Mouse (Mus musculus) hindbrain, embryonic 13.5 days (tissue): ENCODE results near the gene Tmem170. TPM values are rescaled to one million over a fixed set of nuclear protein-coding genes. Genes with fewer than 3 reads are reported as not detected.
A peak's percentile ranks its signal among the peaks of the same experiment; 100 is the strongest.
"Not testable (repeated sequence)": the region's sequence is repeated elsewhere in the genome, so short reads cannot be mapped to it uniquely, and the experiment has no call there.

Experiments
- ATAC-seq: fragments of 200-750 bp; cut with Nextera tagmentation; 2 replicates; pipeline ENCODE4 v1.8.0; 2017; ENCODE audit warnings: moderate TSS enrichment; ENCODE audit not compliant: low FRiP score
- H3K27ac ChIP-seq: fragments of 300-500 bp; sonication (generic); 2 replicates; pipeline ENCODE4 v1.5.1; 2015; ENCODE audit warnings: inconsistent platforms, mild to moderate bottlenecking, moderate library complexity
- H3K27me3 ChIP-seq: fragments of 300-500 bp; sonication (generic); 2 replicates; pipeline ENCODE4 v1.6.1; 2015; ENCODE audit warnings: mild to moderate bottlenecking, inconsistent platforms
- H3K36me3 ChIP-seq: fragments of 300-500 bp; sonication (generic); 2 replicates; pipeline ENCODE4 v1.6.1; 2015; ENCODE audit warnings: mild to moderate bottlenecking, inconsistent platforms
- H3K4me1 ChIP-seq: fragments of 300-500 bp; sonication (generic); replicated peaks from 2 replicates; pipeline ENCODE4 v1.6.1; 2015; ENCODE audit warnings: inconsistent platforms
- H3K4me2 ChIP-seq: fragments of 300-500 bp; sonication (generic); 2 replicates; pipeline ENCODE4 v1.6.1; 2015; ENCODE audit warnings: inconsistent platforms, mild to moderate bottlenecking, moderate library complexity
- H3K4me3 ChIP-seq: fragments of 300-500 bp; sonication (generic); 2 replicates; pipeline ENCODE4 v1.5.1; 2015; ENCODE audit warnings: mild to moderate bottlenecking, inconsistent platforms
- H3K9ac ChIP-seq: fragments of 300-500 bp; sonication (generic); 2 replicates; pipeline ENCODE4 v1.6.1; 2015; ENCODE audit warnings: mild to moderate bottlenecking, inconsistent platforms
- H3K9me3 ChIP-seq: fragments of 300-500 bp; sonication (generic); 2 replicates; pipeline ENCODE4 v1.6.1; 2016; ENCODE audit warnings: inconsistent platforms
- WGBS: fragments of 180-500 bp; shearing (Covaris S2); methylation state at CpG from one replicate; pipeline ENCODE4 v1.1.7; 2015; 5-methylcytosine and 5-hydroxymethylcytosine counted together
- polyA plus RNA-seq: library from polyadenylated mRNA; unstranded; fragments of >200 nt; fragmentation: Nextera tagmentation; extraction: Ambion mirVana; gene quantifications from 2 replicates; pipeline ENCODE4 v1.2.1, GENCODE M21; 2015

Tmem170 gene
- polyA plus RNA-seq, 1 experiment from 2014 or later = 5.9 TPM

- no peak for ATAC-seq
- Histone ChIP-seq H3K4me3 (no peak overlapping the region), H3K9ac (no peak overlapping the region), H3K27ac (no peak overlapping the region), H3K27me3 (no peaks in the 10 kb centered on the region), H3K9me3 (no peaks in the 10 kb centered on the region), H3K4me1 (no peaks in the 10 kb centered on the region), H3K4me2 (no peak overlapping the region), H3K36me3 (peaks cover 13% of the 10 kb centered on the region)
- WGBS = 91% methylated on average over 6 of the region's 6 CpGs
Observed at GRCm38 (mm10) chr8:111865857-111866256, 10.7 kb downstream of the Tmem170 start.

- no peaks in the 10 kb centered on the region for H3K27me3 ChIP-seq
- no peak overlapping the region for H3K4me2 ChIP-seq
- no peak overlapping the region for H3K4me3 ChIP-seq
- no peak overlapping the region for H3K9ac ChIP-seq
- no peaks in the 10 kb centered on the region for H3K4me1 ChIP-seq
- no peak overlapping the region for H3K27ac ChIP-seq
- no peak for ATAC-seq
- peaks cover 13% of the 10 kb centered on the region for H3K36me3 ChIP-seq
- H3K9me3 ChIP-seq = no peaks in the 10 kb centered on the region
- 93% methylated on average over 8 of the region's 8 CpGs for WGBS
Observed at GRCm38 (mm10) chr8:111865130-111865852, 11.3 kb downstream of the Tmem170 start.

- Histone ChIP-seq H3K4me3 (no peak overlapping the region), H3K27ac (no peak overlapping the region), H3K36me3 (peaks cover 13% of the 10 kb centered on the region), H3K27me3 (no peaks in the 10 kb centered on the region), H3K4me1 (no peaks in the 10 kb centered on the region), H3K9ac (no peak overlapping the region), H3K9me3 (no peaks in the 10 kb centered on the region), H3K4me2 (no peak overlapping the region)
- WGBS = 93% methylated on average over 8 of the region's 8 CpGs
- no peak for ATAC-seq
Observed at GRCm38 (mm10) chr8:111864648-111865047, 11.9 kb downstream of the Tmem170 start.

- H3K9me3 ChIP-seq = no peaks in the 10 kb centered on the region
- no peaks in the 10 kb centered on the region for H3K27me3 ChIP-seq
Observed at GRCm38 (mm10) chr8:111863280-111863679, 13.3 kb downstream of the Tmem170 start.

GRCm38 (mm10) chr8:111855977-111856376 lies 20.6 kb downstream of the Tmem170 start:
- Histone ChIP-seq H3K4me1 (peaks cover 20% of the 10 kb centered on the region), H3K4me2 (no peak overlapping the region), H3K4me3 (no peak overlapping the region), H3K27ac (no peak overlapping the region), H3K27me3 (no peaks in the 10 kb centered on the region), H3K9ac (no peak overlapping the region), H3K36me3 (0 out of 2 replicates have a peak, but pooled peaks cover 4% of the 10 kb centered on the region), H3K9me3 (no peaks in the 10 kb centered on the region)
- 91% methylated on average over 12 of the region's 12 CpGs for WGBS
- ATAC-seq = no peak

More at GRCm38 (mm10) chr8:111863280-111863679, 13.3 kb downstream of the Tmem170 start:
- Histone ChIP-seq H3K9ac (no peak overlapping the region), H3K27ac (no peak overlapping the region), H3K4me1 (no peaks in the 10 kb centered on the region), H3K4me3 (no peak overlapping the region), H3K36me3 (peaks cover 13% of the 10 kb centered on the region), H3K4me2 (no peak overlapping the region)
- WGBS = 90% methylated on average over 4 of the region's 4 CpGs
- ATAC-seq = no peak

- Histone ChIP-seq H3K36me3 (0 out of 2 replicates have a peak, but pooled peaks cover 4% of the 10 kb centered on the region), H3K4me2 (peak within 1 kb of the TSS; percentile 81), H3K4me1 (peaks cover 25% of the 10 kb centered on the region), H3K27ac (peak within 1 kb of the TSS; percentile 25; the same call in 1 of the 2 replicates), H3K4me3 (peak within 1 kb of the TSS; percentile 96), H3K9ac (peak within 1 kb of the TSS; percentile 88), H3K9me3 (no peaks in the 10 kb centered on the region), H3K27me3 (no peaks in the 10 kb centered on the region)
- ATAC-seq = peak; percentile 100
- under 1% methylated on average over 53 of the region's 53 CpGs for WGBS
Observed at GRCm38 (mm10) chr8:111853861-111854501, 22.6 kb downstream of the Tmem170 start, which contains the start of gene Cfdp1. TSS of gene Cfdp1 (minus strand) at chr8:111854291.

GRCm38 (mm10) chr8:111853219-111853618 lies 23.3 kb downstream of the Tmem170 start:
- Histone ChIP-seq H3K4me3 (peak overlapping the region; percentile 96), H3K9ac (peak overlapping the region; percentile 88), H3K4me1 (peaks cover 25% of the 10 kb centered on the region), H3K4me2 (peak overlapping the region; percentile 81)
- not testable (repeated sequence) for H3K27me3 ChIP-seq, ATAC-seq, H3K36me3 ChIP-seq, H3K9me3 ChIP-seq, H3K27ac ChIP-seq
- 59% methylated on average over 12 of the region's 12 CpGs for WGBS

GRCm38 (mm10) chr8:111846746-111847145 lies 29.8 kb downstream of the Tmem170 start:
- no peaks in the 10 kb centered on the region for H3K9me3 ChIP-seq
- no peak overlapping the region for H3K4me2 ChIP-seq
- no peak overlapping the region for H3K27ac ChIP-seq
- H3K36me3 ChIP-seq = peaks cover 28% of the 10 kb centered on the region
- peaks cover 9% of the 10 kb centered on the region for H3K4me1 ChIP-seq
- no peak overlapping the region for H3K4me3 ChIP-seq
- H3K27me3 ChIP-seq = no peaks in the 10 kb centered on the region
- WGBS = 96% methylated on average over 6 of the region's 6 CpGs
- no peak overlapping the region for H3K9ac ChIP-seq
- ATAC-seq = no peak

- no peaks in the 10 kb centered on the region for H3K9me3 ChIP-seq
- no peak overlapping the region for H3K4me2 ChIP-seq
- no peak for ATAC-seq
- no peak overlapping the region for H3K27ac ChIP-seq
- H3K9ac ChIP-seq = no peak overlapping the region
- 72% methylated on average over 1 of the region's 1 CpGs for WGBS
- no peaks in the 10 kb centered on the region for H3K4me1 ChIP-seq
- H3K4me3 ChIP-seq = no peak overlapping the region
- H3K27me3 ChIP-seq = no peaks in the 10 kb centered on the region
- H3K36me3 ChIP-seq = peaks cover 50% of the 10 kb centered on the region
Observed at GRCm38 (mm10) chr8:111835540-111835939, 41.0 kb downstream of the Tmem170 start.

- Histone ChIP-seq H3K9ac (no peak overlapping the region), H3K27me3 (no peaks in the 10 kb centered on the region), H3K9me3 (no peaks in the 10 kb centered on the region), H3K27ac (no peak overlapping the region), H3K4me3 (no peak overlapping the region), H3K36me3 (peaks cover 50% of the 10 kb centered on the region), H3K4me1 (no peaks in the 10 kb centered on the region), H3K4me2 (no peak overlapping the region)
- 79% methylated on average over 6 of the region's 6 CpGs for WGBS
- no peak for ATAC-seq
Observed at GRCm38 (mm10) chr8:111834011-111834410, 42.5 kb downstream of the Tmem170 start.

GRCm38 (mm10) chr8:111832983-111833382 lies 43.6 kb downstream of the Tmem170 start:
- Histone ChIP-seq H3K4me3 (no peak overlapping the region), H3K9ac (no peak overlapping the region), H3K36me3 (peaks cover 49% of the 10 kb centered on the region), H3K4me1 (no peaks in the 10 kb centered on the region), H3K4me2 (no peak overlapping the region), H3K27me3 (no peaks in the 10 kb centered on the region), H3K9me3 (no peaks in the 10 kb centered on the region), H3K27ac (no peak overlapping the region)
- 90% methylated on average over 5 of the region's 5 CpGs for WGBS
- no peak for ATAC-seq

GRCm38 (mm10) chr8:111831996-111832395 lies 44.6 kb downstream of the Tmem170 start:
- Histone ChIP-seq H3K4me3 (no peak overlapping the region), H3K9me3 (no peaks in the 10 kb centered on the region), H3K36me3 (peaks cover 39% of the 10 kb centered on the region), H3K27ac (no peak overlapping the region), H3K4me1 (no peaks in the 10 kb centered on the region), H3K9ac (no peak overlapping the region; the same call in 1 of the 2 replicates), H3K27me3 (no peaks in the 10 kb centered on the region), H3K4me2 (no peak overlapping the region)
- no peak for ATAC-seq
- WGBS = 88% methylated on average over 4 of the region's 4 CpGs
